Mouse (Mus musculus) hindbrain, postnatal 0 days (tissue): ENCODE results near the gene Gdf3. TPM values are rescaled to one million over a fixed set of nuclear protein-coding genes. Genes with fewer than 3 reads are reported as not detected.
A peak's percentile ranks its signal among the peaks of the same experiment; 100 is the strongest.
"Not testable (repeated sequence)": the region's sequence is repeated elsewhere in the genome, so short reads cannot be mapped to it uniquely, and the experiment has no call there.

ENCODE experiments used
- ATAC-seq: fragments of 200-750 bp; cut with Nextera tagmentation; 2 replicates; pipeline ENCODE4 v1.8.0; 2017; ENCODE audit warnings: mild to moderate bottlenecking, moderate TSS enrichment, moderate library complexity
- DNase-seq: peaks from one replicate; pipeline ENCODE4 v3.0.0-alpha.2; 2015; ENCODE audit warnings: low spot score
- H3K27ac ChIP-seq: fragments of 300-500 bp; sonication (generic); 2 replicates; pipeline ENCODE4 v1.5.1; 2014; ENCODE audit warnings: mild to moderate bottlenecking
- H3K27me3 ChIP-seq: fragments of 300-500 bp; sonication (generic); 2 replicates; pipeline ENCODE4 v1.6.1; 2014; ENCODE audit warnings: low read length, mixed read lengths; ENCODE audit not compliant: insufficient read depth
- H3K36me3 ChIP-seq: fragments of 300-500 bp; sonication (generic); 2 replicates; pipeline ENCODE4 v1.6.1; 2014; ENCODE audit warnings: low read length, mixed read lengths; ENCODE audit not compliant: insufficient read depth
- H3K4me1 ChIP-seq: fragments of 300-500 bp; sonication (generic); 2 replicates; pipeline ENCODE4 v1.6.1; 2014; ENCODE audit warnings: antibody characterized with exemption, low read length, mixed read lengths; ENCODE audit not compliant: insufficient read depth
- H3K4me2 ChIP-seq: fragments of 300-500 bp; sonication (generic); 2 replicates; pipeline ENCODE4 v1.6.1; 2014; ENCODE audit warnings: low read depth, mild to moderate bottlenecking, low read length, moderate library complexity, mixed read lengths
- H3K4me3 ChIP-seq: fragments of 300-500 bp; sonication (generic); 2 replicates; pipeline ENCODE4 v1.5.1; 2014; ENCODE audit warnings: low read length
- H3K9ac ChIP-seq: fragments of 300-500 bp; sonication (generic); replicated peaks from 2 replicates; pipeline ENCODE4 v1.6.1; 2014; ENCODE audit warnings: mild to moderate bottlenecking, low read length, moderate library complexity, mixed read lengths
- H3K9me3 ChIP-seq: fragments of 300-500 bp; sonication (generic); 2 replicates; pipeline ENCODE4 v1.6.1; 2016; ENCODE audit warnings: low read length, mixed read lengths
- CTCF ChIP-seq: IDR thresholded peaks from 2 replicates; pipeline ENCODE4 v1.5.1; 2016; ENCODE audit warnings: antibody characterized with exemption, control low read depth, low read depth
- WGBS: fragments of 180-500 bp; shearing (Covaris S2); extraction: QIAGEN DNeasy Blood & Tissue Kit; methylation state at CpG from one replicate; pipeline ENCODE4 v1.1.7; 2014; 5-methylcytosine and 5-hydroxymethylcytosine counted together
- polyA plus RNA-seq: library from polyadenylated mRNA; unstranded; fragments of >200 nt; fragmentation: Nextera tagmentation; extraction: Ambion mirVana; gene quantifications from 2 replicates; pipeline ENCODE4 v1.2.1, GENCODE M21; 2015
- total RNA-seq: library from RNA; depleted of rRNA; stranded (reverse); fragments of >200 nt; gene quantifications from 2 replicates; pipeline ENCODE4 v1.2.3, GENCODE M21; 2014; rRNA removed

The Gdf3 gene
- total RNA-seq, result 1.1 and 1.6 TPM in 2 replicates
- 0.19 and 0.29 TPM in 2 replicates for polyA plus RNA-seq

DNA sequence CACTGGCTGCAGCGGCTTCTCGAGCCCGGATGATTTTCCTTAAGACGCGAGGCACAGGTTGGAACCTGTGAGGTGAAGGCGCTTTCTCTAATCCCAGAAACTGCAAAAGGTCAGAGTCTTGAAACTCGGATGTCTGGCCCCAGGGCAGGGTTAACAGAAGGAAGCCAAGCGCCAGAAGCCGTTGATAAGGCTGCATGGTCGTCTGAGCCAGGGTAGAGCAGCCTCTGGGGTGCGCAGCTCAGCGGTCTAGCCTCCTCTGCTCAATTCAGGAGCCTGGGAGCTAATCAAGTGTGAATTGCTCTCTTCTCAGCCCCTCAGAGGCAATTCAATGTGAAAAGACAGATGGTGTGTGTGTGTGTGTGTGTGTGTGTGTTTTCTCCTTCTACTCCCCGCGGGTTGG is at the start of gene Gdf3:
Gene Gdf3 (minus strand): TSS at position 317 of the 400 bp plus-strand sequence.
- WGBS, result 61% methylated on average over 14 of the region's 14 CpGs
- no peaks in the 10 kb centered on the region for H3K36me3 ChIP-seq
- no peaks in the 10 kb centered on the region for H3K27me3 ChIP-seq
- no peaks in the 10 kb centered on the region for H3K9me3 ChIP-seq
- ATAC-seq (peak; percentile 40; the same call in 1 of the 2 replicates), DNase-seq (peak; percentile 26)
- no peak within 1 kb of the TSS for H3K9ac ChIP-seq
- no peak within 1 kb of the TSS for H3K27ac ChIP-seq
- H3K4me2 ChIP-seq, result no peak within 1 kb of the TSS
- TF ChIP-seq CTCF, result no peak
- no peaks in the 10 kb centered on the region for H3K4me1 ChIP-seq
- H3K4me3 ChIP-seq, result no peak within 1 kb of the TSS

DNA sequence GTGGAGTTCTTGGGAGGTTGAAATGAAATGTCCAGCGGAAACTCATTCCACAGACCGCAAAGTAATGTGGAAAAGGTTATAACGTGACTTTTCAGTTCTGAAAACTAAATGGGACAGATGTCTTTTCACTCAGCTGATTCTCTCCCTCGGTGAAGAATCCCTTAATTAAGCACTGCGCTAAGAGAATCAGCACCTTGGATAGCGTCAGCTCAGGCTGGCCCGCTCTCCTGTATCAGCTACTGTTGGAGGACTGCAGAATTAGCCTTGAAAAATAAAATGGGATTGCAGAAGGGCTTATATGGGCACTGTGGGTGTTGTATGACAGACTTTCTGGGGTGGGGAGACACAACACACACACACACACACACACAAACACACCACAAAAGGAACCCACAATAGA is 49.7 kb upstream of the Gdf3 start:
- H3K9me3 ChIP-seq, result no peaks in the 10 kb centered on the region
- no peaks in the 10 kb centered on the region for H3K4me1 ChIP-seq
- WGBS, result 23% methylated on average over 7 of the region's 7 CpGs
- no peak overlapping the region for H3K9ac ChIP-seq
- peak; percentile 45 for DNase-seq
- no peak for TF ChIP-seq CTCF
- no peak for ATAC-seq
- no peak overlapping the region for H3K27ac ChIP-seq
- no peak overlapping the region for H3K4me2 ChIP-seq
- H3K27me3 ChIP-seq, result no peaks in the 10 kb centered on the region
- H3K4me3 ChIP-seq, result no peak overlapping the region
- H3K36me3 ChIP-seq, result no peaks in the 10 kb centered on the region

GRCm38 (mm10) chr6:122657630-122658029 is 47.7 kb upstream of the Gdf3 start:
- no peak for ATAC-seq
- Histone ChIP-seq H3K9me3 (no peaks in the 10 kb centered on the region), H3K27me3 (no peaks in the 10 kb centered on the region), H3K4me3 (no peak overlapping the region), H3K9ac (no peak overlapping the region), H3K27ac (no peak overlapping the region), H3K36me3 (no peaks in the 10 kb centered on the region), H3K4me2 (no peak overlapping the region), H3K4me1 (no peaks in the 10 kb centered on the region)
- TF ChIP-seq CTCF, result no peak
- DNase-seq, result no peak
- WGBS, result 87% methylated on average over 5 of the region's 5 CpGs

DNA sequence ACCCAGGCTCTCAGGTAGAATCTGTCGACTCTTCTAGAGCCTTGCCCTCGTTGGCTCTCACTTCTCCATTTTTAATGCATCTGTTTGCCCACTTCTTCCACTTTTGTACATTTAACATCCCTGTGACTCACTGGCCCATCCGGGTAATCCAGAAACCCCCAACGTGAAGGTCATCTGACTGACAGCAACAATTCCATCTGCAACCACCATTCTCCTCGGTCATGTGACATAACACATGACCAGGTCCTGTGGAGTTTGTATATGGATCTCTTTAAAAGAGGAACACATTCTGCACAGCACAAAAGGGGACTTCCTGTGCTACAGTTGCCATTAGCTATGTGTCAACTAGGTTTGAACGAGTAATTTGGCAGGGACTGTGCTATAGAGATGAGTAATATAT is 44.4 kb upstream of the Gdf3 start:
- H3K4me2 ChIP-seq, result no peak overlapping the region
- no peaks in the 10 kb centered on the region for H3K36me3 ChIP-seq
- no peak overlapping the region for H3K4me3 ChIP-seq
- H3K4me1 ChIP-seq, result no peaks in the 10 kb centered on the region
- H3K27me3 ChIP-seq, result no peaks in the 10 kb centered on the region
- no peaks in the 10 kb centered on the region for H3K9me3 ChIP-seq
- ATAC-seq, result no peak
- H3K9ac ChIP-seq, result no peak overlapping the region
- TF ChIP-seq CTCF, result no peak
- no peak overlapping the region for H3K27ac ChIP-seq
- 88% methylated on average over 6 of the region's 6 CpGs for WGBS
- DNase-seq, result no peak

DNA sequence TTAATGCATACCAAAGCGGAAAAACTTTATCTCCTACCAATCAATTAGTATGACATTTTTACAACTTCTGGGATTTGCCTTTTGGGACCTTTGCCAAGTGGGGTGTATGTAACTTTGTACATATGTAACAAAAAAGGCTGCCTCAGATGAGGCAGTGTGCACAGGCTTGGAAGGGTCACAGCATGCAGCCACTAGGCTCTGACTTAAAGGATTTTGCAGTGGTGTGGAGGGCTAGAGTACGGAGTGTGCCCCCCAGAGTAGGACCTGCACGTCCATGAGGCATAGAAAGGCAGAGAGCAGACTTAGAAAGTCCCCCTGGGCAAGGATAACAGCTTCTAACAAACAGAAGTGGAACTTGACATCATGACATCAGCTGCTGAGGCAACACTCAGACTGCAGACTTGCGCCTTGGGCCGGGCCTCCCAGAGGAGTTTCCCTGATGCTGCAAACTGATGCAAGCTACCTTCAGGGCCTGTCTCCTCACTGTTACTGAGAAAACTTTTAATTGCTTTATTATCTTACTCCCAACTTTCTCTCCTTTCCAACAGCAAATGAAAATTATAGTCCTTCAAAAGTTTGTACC is 40.6 kb upstream of the Gdf3 start:
- Histone ChIP-seq H3K36me3 (no peaks in the 10 kb centered on the region), H3K9me3 (no peaks in the 10 kb centered on the region), H3K9ac (no peak overlapping the region), H3K27me3 (no peaks in the 10 kb centered on the region), H3K27ac (no peak overlapping the region), H3K4me1 (no peaks in the 10 kb centered on the region), H3K4me3 (no peak overlapping the region), H3K4me2 (no peak overlapping the region)
- TF ChIP-seq CTCF, result no peak
- DNase-seq (no peak), ATAC-seq (no peak)
- WGBS, result 75% methylated on average over 5 of the region's 5 CpGs

- no peak for TF ChIP-seq CTCF
- Histone ChIP-seq H3K4me2 (no peak overlapping the region), H3K27ac (no peak overlapping the region), H3K36me3 (no peaks in the 10 kb centered on the region), H3K9ac (no peak overlapping the region), H3K9me3 (no peaks in the 10 kb centered on the region), H3K4me1 (no peaks in the 10 kb centered on the region), H3K27me3 (no peaks in the 10 kb centered on the region), H3K4me3 (no peak overlapping the region)
- DNase-seq, result no peak
- ATAC-seq, result no peak
- WGBS, result 82% methylated on average over 3 of the region's 3 CpGs
Observed at GRCm38 (mm10) chr6:122649903-122650302, 40.0 kb upstream of the Gdf3 start.

- DNase-seq, ATAC-seq, H3K27ac ChIP-seq, H3K9me3 ChIP-seq, H3K9ac ChIP-seq, H3K4me1 ChIP-seq, H3K27me3 ChIP-seq, H3K4me3 ChIP-seq, H3K36me3 ChIP-seq, H3K4me2 ChIP-seq: not testable (repeated sequence)
- 94% methylated on average over 21 of the region's 21 CpGs for WGBS
Observed at GRCm38 (mm10) chr6:122644196-122644595, 34.3 kb upstream of the Gdf3 start.

GRCm38 (mm10) chr6:122637566-122637965 is 27.7 kb upstream of the Gdf3 start:
- not testable (repeated sequence) for H3K4me2 ChIP-seq, H3K27ac ChIP-seq, H3K27me3 ChIP-seq, ATAC-seq, H3K9ac ChIP-seq, H3K36me3 ChIP-seq, H3K9me3 ChIP-seq, H3K4me1 ChIP-seq, DNase-seq, H3K4me3 ChIP-seq
- 89% methylated on average over 4 of the region's 4 CpGs for WGBS
